Mouse (Mus musculus): ENCODE results near the gene Ephb2.

- TF ChIP-seq CTCF (IDR thresholded peaks at IDR 0.05; ENCODE audit: extremely low read depth, insufficient read depth, insufficient read length, insufficient replicate concordance) (no peak), POLR2A (IDR thresholded peaks at IDR 0.05; ENCODE audit: low read depth, low read length) (no peak)
Measured at GRCm38 (mm10) chr4:136824935-136825552, 10.7 kb downstream of the Ephb2 start.

All from spleen, adult 2 months (tissue).